Mouse (Mus musculus): ENCODE measurements around the gene Zfp800. TPM values are rescaled to one million over a fixed set of nuclear protein-coding genes. Genes with fewer than 3 reads are reported as not detected.

Zfp800 gene
- 1 to 10 TPM; 5.7 to 5.9 TPM for total RNA-seq (2021)
- long read RNA-seq, experiment 1, partial matches to known transcripts, result 2 of 5 reads
- long read RNA-seq, experiment 1, other reads (novel, unspliced or antisense), result 2 of 5 reads
- long read RNA-seq, experiment 2, result 0 reads

DNA sequence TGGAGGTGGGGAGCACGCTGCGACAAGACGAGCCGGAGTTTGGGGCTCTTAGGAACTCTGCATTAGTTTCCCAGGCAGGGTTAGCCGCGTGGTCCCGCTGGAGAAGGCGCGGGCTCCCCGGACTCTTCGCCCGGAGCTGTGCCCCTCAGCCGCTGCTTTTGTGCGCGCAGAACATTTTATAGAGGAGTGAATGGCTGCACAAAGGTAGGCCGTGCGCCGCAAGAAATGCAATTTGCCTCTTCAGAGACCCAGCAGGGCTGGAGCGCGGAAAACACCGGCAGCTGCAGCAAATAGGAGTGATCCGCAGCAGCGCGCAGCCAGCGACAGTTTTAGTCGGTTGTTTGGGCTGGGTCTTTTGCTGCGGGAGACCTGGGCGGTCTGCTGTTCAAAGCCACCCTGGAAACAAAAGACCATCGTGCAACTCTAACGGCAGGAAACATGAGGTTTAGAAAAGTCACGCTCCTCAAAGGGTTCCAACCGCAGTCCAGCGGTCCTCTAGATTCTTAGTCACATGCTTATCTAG is at the start of gene Zfp800:
Gene Zfp800, minus strand, starts transcription at position 325 of the 523 bp plus-strand sequence.
- DNase-seq, result no peak
- intact Hi-C loops (cut with DNase I), result no loop called here

DNA sequence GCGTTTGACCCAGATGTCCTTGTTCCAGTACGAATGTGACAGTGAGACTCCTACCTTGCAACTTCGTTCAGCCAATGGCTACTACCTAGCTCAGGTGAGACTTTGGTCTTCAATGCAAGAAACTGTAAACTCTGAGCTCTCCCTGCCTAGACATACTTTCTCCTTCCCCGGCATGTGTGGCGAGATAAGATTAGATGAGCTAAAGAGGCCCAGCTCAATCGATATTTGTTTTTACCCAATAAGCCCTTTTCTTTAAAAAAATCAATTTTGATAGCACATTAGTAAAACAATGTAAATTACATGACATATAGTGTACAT is 33.7 kb upstream of the Zfp800 start:
- DNase-seq, result no peak
- intact Hi-C loops (cut with DNase I), result no loop called here

DNA sequence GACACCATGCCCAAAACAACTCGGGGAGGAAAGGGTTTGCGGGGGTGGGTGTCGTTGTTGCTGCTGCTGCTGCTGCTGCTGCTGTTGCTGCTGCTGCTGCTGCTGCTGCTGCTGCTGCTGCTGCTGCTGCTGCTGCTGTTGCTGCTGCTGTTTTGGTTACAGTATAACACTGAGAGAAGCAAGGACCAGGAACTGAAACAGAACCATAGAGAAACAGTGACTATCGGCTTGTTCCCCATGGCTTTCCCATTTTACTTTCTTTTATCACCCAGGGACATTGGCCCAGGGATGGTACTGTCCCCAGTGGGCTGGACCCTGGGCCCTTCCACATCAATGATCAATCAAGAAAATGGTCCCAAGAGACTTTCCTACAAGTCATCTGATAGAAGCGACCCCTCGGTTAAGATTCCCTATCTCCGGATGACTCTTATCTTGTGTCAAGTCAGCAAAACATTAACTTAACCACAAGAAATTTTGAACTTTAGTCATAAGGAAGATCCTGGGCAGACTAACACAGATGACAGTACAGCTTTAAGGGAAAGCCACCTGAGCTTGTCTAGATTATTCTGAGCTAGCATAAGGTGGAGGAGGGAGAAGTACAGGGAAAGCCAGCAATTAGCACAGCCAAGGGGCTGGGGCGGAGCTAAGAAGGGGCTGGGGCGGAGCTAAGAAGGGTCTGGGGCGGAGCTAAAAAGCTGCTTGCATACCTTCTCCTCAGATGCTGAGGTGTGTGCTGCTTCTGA is 33.2 kb upstream of the Zfp800 start:
- intact Hi-C loops (cut with DNase I), result no loop called here

DNA sequence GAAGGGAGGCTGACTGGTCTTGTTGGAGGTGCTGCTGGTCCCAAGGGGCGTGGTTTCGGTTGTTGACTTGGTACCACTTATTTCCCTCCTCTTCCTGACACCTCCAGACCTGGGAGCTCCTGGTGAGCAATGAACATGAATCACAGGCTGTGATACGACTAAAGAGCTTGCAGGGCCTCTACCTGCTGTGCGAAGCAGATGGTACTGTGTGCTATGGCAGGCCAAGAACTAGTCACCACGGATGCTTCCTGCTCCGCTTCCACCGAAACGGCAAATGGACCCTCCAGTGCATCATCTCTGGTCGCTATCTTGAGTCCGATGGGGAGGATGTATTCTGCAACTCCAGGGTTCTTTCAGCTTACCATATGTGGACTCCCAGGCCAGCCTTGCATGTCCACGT is 32.1 kb upstream of the Zfp800 start:
- intact Hi-C loops (cut with DNase I), result no loop called here
- DNase-seq, result no peak

More for the DNA sequence above, 33.2 kb upstream of the Zfp800 start:
- no peak for DNase-seq

DNA sequence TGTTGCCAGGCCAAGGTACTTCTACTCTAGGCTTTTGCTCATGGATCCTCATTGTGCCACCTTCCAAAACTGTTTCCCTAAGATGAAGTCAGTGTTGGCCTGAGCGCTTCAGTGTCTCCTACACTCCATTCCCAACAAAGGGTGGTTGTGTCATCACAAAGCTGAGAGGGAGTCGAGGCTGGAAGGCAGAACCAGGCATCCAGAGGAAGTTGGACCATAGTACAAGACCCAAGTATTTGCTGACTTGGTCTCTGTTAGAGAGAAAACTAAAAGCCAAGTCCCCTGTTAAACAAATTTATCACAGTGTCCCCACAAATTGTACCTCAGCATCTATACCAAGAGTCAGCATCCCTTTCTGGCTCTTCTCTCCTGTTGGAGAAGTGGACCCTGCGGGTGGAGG is 30.5 kb upstream of the Zfp800 start, which contains the start of gene Gcc1:
Gene Gcc1, minus strand, starts transcription at position 101 of the 400 bp plus-strand sequence.
- DNase-seq, result no peak
- intact Hi-C loops (cut with DNase I), result no loop called here

DNA sequence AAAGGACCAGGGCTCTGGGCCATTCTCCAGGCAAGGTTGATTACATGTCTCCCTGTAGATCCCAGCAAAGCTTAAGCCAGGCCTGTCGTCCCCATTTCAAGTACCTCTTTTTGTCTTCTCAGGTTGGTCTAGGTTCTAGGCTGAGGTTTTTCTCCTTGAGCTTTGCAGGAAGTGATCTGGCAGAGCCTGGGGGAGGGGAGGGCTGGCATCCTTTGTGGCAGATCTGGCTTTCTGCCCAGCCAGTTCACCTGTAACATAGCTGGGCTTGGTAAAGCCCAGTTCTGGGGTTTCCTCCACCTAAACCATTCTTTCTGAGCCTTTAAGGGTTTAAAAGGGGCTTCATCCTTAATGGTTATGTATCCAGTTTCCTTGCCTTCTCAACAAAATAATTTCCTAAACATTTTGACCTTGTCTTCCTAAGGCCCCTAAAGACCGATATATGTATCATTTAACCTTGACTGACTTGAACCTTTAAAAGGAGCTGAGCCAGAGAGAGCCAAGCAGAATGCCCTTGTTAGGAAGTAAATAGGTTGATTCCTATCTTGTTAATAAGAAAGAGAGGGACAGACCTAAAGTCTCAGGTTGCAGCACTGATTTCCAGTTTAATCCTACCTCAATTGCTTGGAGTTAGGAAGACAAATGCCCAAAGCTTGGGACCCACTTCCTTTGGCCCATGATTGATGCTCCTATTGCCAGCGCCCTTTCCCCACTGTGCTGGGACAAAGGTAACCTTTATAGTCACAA is 29.5 kb upstream of the Zfp800 start, which contains the start of gene Fscn3:
Gene Fscn3, plus strand, starts transcription at position 694 of the 744 bp plus-strand sequence.
- DNase-seq, result no peak
- intact Hi-C loops (cut with DNase I), result no loop called here

DNA sequence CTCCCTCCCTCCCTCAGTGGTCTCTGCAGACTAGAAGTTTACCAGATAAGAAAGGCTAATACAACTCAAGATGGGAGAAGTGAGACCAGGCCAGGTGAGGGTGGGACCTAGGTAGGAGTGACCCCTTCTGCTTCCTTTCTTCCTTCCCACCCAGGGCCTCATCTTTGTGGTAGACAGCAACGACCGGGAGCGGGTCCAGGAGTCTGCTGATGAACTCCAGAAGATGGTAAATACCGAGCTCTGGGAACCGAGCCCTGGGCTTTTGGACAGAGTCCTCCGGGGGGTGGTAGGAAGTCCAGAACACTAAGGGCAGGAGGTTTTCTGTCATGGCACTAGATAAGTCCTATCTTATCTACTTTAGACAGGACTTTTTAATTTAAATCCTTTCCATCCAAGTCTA is 27.2 kb upstream of the Zfp800 start:
- DNase-seq, result no peak
- intact Hi-C loops (cut with DNase I), result no loop called here

DNA sequence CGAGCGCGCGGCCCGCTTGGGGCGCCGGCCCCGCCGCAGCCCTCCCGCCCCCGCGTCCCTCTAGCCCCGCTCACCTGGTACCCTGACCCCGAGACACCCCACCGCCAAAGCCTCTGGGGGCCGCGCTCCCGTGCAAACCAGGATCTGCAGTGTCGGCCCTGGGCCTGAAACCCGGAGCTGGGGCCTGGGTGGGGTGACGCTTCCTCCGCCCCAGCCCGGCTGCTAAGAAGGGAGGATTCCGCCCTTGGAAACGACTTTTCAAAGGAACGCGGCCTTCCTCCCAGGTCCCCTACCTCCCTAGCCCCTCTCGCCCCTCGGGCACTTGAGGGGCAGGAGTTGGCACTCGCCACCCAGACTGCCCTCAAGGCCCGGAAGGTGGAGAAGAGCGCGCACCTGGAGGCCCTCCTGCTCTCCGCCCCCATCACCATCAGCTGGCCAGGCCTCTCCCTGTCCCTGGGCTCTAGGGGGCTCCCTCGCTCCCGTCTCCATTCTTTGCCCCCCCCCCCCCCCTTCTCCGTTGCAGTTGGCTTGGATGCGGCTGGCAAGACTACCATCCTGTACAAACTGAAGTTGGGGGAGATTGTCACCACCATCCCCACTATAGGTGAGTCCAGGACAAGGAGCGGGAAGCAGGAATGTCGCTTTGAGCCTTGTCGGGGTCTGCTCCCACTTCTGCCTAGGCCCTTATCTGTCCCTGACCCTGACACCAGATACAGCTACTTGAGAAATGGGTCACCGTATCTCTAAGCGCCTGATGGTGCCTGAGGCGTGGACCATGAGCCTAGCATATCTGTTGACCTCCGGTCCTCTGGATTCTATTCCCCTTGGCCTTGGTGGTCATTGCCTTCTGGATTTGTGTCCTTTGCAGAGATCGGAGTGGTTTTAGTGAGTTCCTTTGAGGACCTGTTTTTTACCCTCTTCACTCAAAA is 26.2 kb upstream of the Zfp800 start:
- intact Hi-C loops (cut with DNase I), result loop anchor here (5.0 kb wide), 2 partner anchors 53 to 162 kb away; partner anchors contain the start of gene Snd1
- DNase-seq, result peak; percentile 39 to 44

DNA sequence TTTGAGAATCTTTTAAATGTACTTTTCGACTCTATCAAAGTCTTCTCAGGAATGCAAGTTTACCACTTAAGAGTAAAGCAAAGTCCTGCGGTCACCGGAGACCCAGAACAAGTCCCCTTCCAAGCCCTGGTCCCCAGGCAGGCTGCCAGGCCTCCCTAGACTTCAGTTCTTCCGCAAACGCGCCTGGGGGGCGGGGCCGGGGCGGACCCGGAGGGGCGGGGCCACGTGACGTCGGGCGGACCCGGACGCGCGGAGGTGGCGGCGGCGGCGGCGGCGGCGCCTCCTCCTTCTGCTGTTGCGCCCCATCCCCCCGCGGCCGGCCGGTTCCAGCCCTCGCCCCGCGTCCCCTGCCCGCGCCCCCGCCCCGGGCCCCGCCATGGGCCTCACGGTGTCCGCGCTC is 25.5 kb upstream of the Zfp800 start, which contains the start of gene Arf5:
Gene Arf5, plus strand, starts transcription at position 248 of the 400 bp plus-strand sequence.
- DNase-seq, result peak; percentile 94 to 96
- intact Hi-C loops (cut with DNase I), result loop anchor here (5.0 kb wide), 2 partner anchors 54 to 161 kb away; partner anchors contain the start of gene Snd1

DNA sequence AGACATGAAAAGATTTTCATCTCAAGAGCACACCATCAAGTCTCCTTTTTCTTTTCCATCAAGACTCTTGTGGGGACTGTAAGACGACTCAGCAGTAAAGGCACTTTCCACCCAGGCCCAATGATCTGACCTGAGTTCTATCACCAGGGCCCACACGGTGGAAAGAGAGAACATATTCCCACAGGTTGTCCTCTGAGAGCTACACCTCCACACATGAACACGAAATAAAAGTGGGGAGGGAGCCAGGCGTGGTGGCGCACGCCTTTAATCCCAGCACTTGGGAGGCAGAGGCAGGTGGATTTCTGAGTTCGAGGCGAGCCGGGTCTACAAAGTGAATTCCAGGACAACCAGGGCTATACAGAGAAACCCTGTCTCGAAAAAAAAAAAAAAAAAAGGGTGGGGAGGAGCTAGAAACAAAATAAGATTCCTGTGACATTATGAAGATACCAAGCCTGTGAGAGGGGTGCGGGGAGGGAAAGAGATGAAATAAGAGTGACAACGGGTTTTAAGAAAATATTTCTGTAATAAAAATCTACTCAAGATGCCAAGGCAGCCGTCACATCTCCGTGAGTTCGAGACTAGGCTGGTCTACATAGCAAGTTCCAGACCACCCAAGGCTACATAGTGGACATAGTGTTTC is 25.0 kb upstream of the Zfp800 start:
- no peak for DNase-seq
- intact Hi-C loops (cut with DNase I), result loop anchor here (5.0 kb wide), 2 partner anchors 55 to 160 kb away; partner anchors contain the start of gene Snd1

DNA sequence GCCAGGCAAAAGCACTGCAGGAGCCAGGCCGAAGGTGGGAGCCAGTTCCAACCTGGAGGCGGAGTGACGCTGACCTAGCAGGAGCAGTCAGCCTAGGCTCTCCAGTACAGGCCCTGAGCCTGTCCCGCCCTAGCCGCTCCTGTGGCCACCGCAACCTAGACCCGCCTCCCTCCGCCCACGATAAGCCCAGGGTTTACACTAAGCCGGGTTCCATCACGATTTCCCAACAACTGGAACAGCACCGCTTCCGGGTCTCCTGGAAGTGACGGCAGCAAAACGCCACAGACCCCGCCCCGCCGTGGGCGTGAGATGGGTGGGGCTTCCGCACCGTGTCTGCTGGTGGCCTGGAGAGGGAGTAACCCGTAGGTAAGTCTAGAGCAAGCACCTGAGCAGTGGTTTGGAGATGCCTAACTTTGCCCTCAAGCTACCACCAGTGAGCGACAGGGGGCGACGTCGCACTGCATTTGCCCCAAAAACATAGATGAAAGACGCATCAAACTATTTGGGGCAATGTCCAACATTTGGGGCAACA is 23.7 kb upstream of the Zfp800 start:
- intact Hi-C loops (cut with DNase I), result loop anchor here (5.0 kb wide), 2 partner anchors 56 to 159 kb away; partner anchors contain the start of gene Snd1
- peak; percentile 95 for DNase-seq

DNA sequence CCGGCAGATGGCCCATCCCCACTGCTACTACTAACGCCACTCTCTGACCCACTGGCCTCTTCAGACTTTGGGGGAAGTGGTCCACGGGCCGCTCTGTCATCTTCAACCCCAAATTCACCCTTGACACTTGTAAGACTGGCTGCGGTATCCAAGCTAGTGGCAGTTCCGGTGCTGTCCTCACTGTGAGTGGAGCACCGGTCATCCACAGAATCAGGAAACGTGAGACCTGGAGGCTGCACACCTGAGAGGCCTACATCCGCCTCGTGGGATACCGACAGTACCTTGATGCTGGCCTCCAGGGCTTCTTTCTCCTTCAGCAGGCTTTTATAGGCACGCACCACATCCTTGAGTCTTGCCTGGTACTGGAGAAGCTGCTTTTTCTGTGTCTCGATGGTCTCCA is 23.1 kb upstream of the Zfp800 start:
- DNase-seq, result no peak
- intact Hi-C loops (cut with DNase I), result loop anchor here (5.0 kb wide), 2 partner anchors 56 to 159 kb away; partner anchors contain the start of gene Snd1

DNA sequence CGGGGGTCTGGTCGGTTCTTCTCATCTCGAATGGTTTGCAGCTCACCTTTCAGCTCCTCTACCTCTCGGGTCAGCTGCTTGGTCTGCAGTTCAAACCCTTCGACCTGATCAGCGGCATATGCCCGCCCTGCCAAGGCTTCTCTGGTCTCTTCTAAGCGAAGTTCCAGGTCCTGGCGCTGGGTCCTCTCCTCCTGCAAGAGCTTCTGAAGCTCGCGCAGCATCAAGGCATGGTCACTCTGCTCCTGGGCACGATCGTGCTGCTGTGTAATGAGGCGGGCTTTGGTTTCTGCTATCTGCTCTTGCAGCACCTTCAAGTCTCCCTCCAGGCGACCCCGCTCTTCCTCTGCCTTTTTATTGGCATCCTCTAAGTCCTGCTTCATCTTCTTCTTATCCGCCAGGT is 22.6 kb upstream of the Zfp800 start:
- no peak for DNase-seq
- intact Hi-C loops (cut with DNase I), result loop anchor here (5.0 kb wide), 2 partner anchors 57 to 158 kb away; partner anchors contain the start of gene Snd1

DNA sequence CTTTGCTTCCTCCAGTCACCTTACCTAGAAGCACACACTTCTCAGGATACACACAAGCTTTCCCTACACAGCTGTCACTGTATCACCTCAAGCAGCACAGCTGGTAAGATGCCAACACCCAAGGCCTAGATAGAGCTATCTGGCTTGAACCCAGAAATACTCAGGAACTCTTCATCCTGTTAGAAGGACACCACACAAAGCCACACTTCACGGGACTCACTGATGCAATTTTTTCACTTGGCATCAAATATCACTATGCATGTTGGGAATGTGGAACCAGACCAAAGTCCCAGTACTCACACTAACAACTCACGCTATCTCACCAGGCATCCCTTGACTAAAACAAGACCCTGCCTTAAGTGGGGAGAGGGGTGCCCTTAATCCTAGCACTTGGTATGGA is 21.9 kb upstream of the Zfp800 start:
- intact Hi-C loops (cut with DNase I), result loop anchor here (5.0 kb wide), 2 partner anchors 58 to 157 kb away; partner anchors contain the start of gene Snd1

DNA sequence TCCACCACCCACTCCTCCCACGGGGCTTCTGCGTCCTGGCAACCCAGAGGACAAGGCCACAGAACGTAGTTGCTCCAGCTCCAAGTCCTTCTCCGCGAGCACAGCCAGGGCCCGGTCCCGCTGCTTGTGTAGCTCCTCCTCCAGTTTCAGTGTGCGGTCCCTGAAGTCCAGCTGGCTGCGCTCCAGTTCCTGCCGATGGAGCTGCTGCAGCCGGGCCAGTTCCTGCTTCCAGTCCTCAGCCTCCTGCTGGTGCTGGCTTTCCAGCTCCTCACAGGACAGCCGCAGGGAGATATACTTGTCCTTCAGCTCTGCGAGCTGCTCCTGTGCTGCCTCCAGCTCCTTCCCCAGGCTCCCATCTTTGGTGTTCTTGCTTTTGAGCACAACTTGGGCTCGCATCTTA is 20.6 kb upstream of the Zfp800 start:
- peak; percentile 81 to 88 for DNase-seq
- intact Hi-C loops (cut with DNase I), result no loop called here

More for the DNA sequence above, 21.9 kb upstream of the Zfp800 start:
- no peak for DNase-seq

DNA sequence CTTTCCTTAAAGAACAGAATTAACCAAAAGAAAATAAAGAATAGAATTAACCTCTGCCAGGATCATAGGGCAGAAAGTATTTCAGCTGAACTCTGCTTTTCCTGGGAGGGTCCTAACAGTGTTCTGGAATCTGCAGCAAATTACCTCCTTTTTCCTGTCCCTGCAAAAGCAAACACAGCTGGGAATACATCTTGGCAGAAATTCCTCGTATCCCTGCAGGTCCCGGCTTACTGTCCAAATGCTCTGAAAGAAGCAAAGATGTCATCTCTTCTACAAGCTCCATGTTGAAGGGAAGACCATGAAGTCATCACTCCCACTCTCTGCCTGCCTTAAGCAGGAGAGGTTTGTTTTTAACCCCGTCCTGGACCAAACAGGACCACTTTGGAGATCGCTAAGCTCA is 19.2 kb upstream of the Zfp800 start:
- no peak for DNase-seq
- intact Hi-C loops (cut with DNase I), result no loop called here

DNA sequence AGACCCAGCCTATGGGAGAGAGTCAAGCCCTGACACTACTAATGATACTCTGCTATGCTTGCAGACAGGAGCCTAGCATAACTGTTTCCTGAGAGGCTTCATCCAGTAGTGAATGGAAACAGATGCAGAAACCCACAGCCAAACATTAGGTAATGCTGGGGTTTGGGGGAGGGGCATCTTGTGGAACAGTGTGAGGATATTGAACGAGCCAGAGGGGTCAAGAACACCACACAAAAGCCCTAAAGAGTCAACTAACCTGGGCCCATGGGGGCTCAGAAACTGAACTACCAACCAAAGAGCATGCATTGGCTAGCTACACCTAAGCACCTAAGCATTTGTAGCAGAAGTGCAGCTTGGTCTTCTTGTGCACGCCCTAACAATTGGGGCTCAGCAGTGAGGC is 13.4 kb upstream of the Zfp800 start:
- intact Hi-C loops (cut with DNase I), result no loop called here
- no peak for DNase-seq

DNA sequence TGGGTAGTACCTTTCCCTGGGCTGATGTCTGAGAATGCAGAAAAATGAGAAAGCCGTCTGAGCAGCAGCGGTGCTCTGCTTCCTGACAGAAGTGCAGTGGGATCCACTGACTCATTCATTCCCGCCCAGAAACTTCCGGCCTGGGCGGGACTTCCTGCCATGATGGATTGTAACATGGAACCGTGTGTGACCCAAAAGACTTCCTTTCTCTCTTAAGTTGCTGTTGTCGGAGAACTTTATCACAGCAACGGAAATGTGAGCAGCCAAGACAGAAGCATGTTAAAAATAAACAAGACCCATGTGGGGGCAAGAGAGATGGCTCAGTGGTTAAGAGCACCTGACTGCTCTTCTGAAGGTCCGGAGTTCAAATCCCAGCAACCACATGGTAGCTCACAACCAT is 12.2 kb upstream of the Zfp800 start:
- intact Hi-C loops (cut with DNase I), result no loop called here
- no peak for DNase-seq

DNA sequence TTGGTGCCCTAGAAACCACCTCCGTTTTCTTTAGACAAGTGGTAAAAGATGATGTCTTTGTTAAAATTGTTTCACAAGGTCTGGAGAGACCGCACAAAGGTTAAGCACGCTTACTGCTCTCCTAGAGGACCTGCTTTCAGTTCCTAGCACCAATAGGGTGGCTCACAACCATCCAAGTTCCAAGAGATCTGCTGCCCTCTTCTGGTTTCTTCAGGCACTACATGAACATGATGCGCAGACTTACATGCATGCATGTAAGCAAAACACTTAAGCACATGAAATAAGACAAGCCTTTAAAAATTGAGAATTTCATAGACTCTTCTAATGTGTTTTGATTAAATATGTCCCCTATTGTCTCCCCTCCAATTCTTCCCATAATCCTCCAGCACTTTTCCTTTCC is 2.0 kb upstream of the Zfp800 start:
- DNase-seq, result no peak
- intact Hi-C loops (cut with DNase I), result no loop called here

Measured in gastrocnemius, postnatal 36 days (tissue).